Mouse (Mus musculus): ENCODE data around the gene Gpatch2.

The Gpatch2 gene

GRCm38 (mm10) chr1:187311122-187311521, 95.8 kb downstream of the Gpatch2 start:
- no peak for DNase-seq

GRCm38 (mm10) chr1:187313323-187313722, 98.0 kb downstream of the Gpatch2 start:
- DNase-seq: no peak

DNA sequence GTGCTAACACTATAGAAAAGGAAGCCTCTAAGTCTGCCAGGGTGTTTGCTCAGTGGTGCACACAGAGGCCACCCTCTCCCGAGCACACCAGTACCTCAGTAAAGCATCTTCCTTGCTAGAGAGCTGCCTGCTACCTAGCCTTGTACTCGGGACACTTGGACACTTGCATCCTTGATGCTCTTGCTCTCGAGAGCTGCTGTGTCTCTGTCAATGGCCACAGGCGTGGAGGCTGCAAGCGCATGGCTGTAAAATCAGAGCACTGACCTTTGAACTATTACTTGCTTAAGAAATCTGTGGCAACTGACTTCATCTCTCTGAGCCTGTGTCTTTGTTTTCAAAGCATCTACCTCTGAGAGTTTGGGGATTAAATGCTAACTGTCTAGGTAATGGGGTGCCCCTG, 98.5 kb downstream of the Gpatch2 start:
- DNase-seq: no peak

- DNase-seq: no peak
These were observed 99.2 kb downstream of the Gpatch2 start for GRCm38 (mm10) chr1:187314516-187314915.

DNA sequence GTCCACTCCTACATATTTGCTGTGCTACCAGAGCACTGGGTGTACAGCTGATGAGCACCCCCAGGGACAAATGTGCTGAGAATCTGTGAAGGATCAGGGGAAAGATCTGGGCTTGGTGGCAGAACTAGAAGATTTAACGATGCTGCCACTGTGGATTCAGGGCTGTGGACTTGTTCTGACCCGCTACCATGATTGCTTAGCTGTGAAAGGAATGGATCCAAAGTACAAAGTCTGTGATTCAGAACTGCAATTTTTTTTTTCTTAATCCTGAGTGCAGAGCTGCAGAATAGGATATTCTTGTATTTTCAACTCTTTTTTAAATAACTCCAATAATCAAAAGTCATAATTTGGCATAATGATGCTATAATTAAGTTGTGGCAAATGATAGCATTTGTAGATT, 100.5 kb downstream of the Gpatch2 start:
- no peak for DNase-seq

DNA sequence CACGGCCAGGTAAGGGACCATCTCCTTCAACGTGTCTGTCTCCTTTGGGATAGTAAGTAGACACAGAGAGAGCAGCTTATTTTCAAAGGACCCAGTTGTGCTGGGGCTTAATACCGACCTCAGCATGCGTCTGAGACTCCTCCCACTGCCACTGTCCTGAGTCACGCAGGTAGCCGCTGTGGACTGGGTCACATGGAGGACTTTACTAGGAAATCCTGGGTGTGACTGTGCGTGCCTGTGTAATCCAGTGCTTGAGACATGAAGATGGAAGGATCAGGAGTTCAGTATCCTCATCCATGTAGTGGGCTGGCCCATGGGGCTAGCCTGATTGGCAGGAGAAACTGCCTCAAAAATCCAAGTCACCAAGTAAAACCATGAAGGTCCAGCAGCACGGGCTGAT, 101.2 kb downstream of the Gpatch2 start:
- DNase-seq: no peak

GRCm38 (mm10) chr1:187321814-187322213, 106.5 kb downstream of the Gpatch2 start:
- no peak for DNase-seq

GRCm38 (mm10) chr1:187322505-187323208, 107.3 kb downstream of the Gpatch2 start:
- no peak for DNase-seq

DNA sequence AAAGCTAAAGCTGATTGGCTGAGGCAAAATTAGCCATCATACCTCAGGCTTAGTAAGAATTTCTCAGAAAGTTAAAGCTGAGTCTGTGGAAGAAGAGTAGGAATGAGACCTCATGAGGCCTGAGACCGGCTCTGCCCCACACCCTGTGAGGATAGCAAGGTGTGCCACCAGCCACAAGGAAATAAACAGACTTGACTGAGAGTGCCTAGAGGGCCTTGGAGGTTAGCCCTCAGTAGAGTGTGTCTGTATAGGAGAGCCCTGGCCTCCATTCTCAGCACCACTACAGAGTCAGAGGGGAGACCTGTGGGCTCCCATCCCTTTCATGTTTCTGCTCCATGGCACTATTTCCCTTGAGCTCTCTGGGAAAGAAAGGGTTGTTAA, 107.9 kb downstream of the Gpatch2 start:
- no peak for DNase-seq

DNA sequence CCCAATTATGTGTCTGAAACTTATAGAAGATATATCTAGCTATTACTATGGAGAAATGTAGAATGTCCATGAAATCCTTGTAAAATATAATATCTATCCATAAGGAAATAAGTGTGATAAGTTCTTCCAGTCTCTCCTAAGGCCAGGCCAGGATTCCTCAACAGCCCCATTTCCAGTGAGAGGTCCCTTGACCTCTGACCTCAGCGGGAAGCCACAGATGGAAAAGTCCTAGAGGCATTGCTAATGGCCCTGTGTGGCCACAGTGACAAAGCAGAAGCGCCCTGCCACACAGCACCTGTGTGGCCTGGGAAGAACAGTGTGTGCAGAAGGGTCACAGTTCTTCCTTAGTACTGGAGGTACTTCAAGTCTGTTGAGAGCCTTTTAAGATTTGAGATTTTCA, 127.2 kb downstream of the Gpatch2 start:
- no peak for DNase-seq

GRCm38 (mm10) chr1:187345156-187345555, 129.8 kb downstream of the Gpatch2 start:
- DNase-seq: no peak

DNA sequence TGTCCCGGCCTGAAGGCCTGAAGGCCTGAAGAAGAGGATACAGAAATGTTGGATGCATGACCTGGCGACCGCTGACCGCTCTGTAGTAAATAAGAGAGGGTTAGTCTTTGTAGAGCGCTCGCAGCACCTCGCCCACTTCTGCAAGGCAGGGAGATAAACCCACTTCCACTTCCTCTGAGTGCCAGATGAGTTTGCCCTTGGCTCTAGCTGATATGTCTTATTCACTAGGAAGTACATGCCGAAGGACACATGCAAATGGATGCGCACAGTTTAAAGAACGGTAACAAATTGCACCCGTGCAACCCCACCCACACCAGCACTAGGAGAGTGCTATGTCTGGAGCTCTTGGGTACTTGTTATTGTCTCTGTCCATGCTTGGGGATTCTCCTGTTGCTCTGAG, 131.6 kb downstream of the Gpatch2 start:
- DNase-seq: no peak

- DNase-seq: no peak
These were observed 132.3 kb downstream of the Gpatch2 start for GRCm38 (mm10) chr1:187347606-187348005.

GRCm38 (mm10) chr1:187348053-187348820, 132.9 kb downstream of the Gpatch2 start:
- no peak for DNase-seq

DNA sequence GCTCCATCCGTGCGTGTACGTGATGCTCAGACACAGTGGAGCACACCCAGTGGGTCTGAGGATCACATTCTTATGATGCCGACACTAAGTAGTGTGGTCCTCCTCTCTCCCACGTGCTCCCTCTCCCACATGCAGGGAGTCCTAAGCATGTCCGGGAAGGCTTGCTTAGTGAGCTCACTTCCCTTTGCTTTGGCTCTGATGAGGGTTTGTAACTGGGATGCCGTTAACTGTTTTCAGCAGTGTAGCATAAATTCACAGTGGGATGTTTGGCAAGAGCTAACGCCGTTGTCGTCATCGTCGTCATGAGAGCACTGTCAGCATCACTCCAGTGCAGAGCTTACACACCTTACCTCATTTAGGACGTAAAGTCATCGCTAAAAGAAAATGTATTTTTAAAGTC, 133.6 kb downstream of the Gpatch2 start:
- DNase-seq: no peak

DNA sequence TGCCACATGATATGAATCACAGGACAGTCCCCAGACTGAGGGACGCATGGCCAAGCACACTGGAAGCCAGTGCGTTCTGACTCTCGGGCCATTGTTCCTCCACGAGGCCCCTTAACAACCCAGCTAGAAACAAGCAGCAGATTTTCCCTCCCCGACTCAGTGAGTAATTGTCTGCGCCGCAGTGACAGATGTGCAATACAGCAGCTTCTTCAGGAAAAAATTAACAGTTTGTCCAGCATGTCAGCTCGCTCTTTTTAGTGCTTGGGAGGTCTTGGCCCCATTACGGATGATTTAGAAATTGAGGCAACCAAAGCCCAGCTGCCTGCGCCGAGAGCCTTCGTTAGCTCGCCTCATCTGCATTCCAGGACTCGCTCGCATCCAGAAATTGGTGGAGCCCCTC, 140.9 kb downstream of the Gpatch2 start:
- no peak for DNase-seq

DNA sequence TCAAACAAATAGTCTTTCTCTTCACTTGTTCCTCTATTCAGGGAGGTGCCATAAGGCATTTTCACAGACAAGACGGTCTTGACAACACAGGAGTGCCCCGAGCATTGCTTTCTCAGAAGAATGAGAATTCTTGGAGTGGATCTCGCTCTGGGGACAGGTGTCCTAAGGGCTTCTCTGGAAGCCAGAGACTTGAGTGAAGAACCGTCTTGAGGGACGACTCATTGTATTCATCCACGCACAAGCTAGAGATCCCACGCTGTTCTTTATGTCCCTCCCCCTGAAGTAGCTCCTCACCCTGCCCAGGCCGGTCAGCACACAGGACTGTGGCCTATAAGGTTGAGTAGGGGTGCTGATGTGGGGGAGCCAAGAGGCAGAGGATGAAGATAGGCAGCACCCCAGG, 141.6 kb downstream of the Gpatch2 start:
- DNase-seq: no peak

GRCm38 (mm10) chr1:187360240-187360639, 144.9 kb downstream of the Gpatch2 start:
- no peak for DNase-seq

DNA sequence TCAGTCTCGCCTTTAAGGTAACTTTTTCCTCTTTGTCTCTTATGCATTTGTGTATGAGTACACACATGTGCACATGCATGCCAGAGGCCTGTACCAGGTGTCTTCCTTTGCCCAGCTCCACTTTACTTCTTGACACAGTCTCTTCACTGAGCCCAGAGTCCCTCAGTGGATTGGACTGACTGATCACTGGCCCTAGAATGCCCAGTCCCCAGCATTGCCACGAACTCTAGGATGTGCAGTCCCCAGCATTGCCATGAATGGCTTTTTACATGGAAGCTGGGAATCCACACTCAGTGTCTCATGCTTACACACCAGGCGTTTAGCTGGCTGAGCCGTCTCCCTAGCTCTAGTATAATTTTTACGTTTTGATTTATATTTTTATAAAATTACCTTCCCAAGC, 147.2 kb downstream of the Gpatch2 start:
- no peak for DNase-seq

GRCm38 (mm10) chr1:187365424-187365823, 150.1 kb downstream of the Gpatch2 start:
- no peak for DNase-seq

DNA sequence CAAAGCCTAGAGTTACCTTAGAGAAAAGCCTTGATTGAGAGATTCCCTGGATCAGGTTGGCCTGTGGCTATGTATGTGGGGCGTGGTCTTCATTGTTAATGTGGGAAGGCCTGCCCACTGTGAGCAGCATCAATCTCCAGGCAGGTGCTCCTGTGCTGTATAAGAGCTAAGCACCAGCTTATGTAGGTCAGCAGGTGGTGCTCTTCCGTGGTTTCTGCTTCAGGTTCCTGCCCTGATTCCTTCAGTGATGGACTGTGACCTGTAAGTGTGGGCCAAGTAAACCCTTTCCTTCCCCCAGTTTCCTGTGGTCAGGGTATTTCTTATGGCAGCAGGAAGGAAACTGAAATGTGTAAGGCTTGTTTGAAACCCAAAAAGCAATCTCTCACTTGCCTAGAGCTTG, 151.5 kb downstream of the Gpatch2 start:
- DNase-seq: no peak

- no peak for DNase-seq
These were observed 153.7 kb downstream of the Gpatch2 start for GRCm38 (mm10) chr1:187369049-187369448.

GRCm38 (mm10) chr1:187373506-187373905, 158.2 kb downstream of the Gpatch2 start:
- no peak for DNase-seq

DNA sequence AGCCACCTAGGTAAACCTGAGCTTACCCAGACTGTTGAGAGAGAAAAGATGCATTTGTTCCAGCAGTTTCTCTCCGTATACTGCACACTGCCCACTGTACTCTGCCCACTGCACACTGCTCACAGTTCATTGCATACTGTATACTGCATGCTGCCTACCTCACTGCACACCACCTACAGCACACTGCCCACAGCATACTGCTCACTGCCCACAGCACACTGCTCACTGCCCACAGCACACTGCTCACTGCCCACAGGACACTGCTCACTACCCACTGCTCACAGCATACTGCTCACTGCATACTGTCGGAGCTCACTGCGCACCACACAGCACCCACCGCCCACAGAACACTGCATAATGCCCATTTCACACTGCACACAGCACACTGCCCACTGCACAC, 159.1 kb downstream of the Gpatch2 start:
- DNase-seq: no peak

All from cerebellum, adult 11 months (tissue).